Mouse (Mus musculus) CH12.LX (cell line): ENCODE results near the gene Il7r.

Source experiments
- BHLHE40 ChIP-seq: IDR thresholded peaks from 2 replicates; pipeline ENCODE4 v1.6.1; 2011; ENCODE audit warnings: mild to moderate bottlenecking, low read depth, low read length, improper control_type of control experiment
- E2F4 ChIP-seq: IDR thresholded peaks from 2 replicates; pipeline ENCODE4 v1.6.1; 2011; ENCODE audit warnings: low read depth, low read length, improper control_type of control experiment; ENCODE audit not compliant: insufficient replicate concordance
- EP300 ChIP-seq: IDR thresholded peaks from 2 replicates; pipeline ENCODE4 v1.6.1; 2011; ENCODE audit warnings: low read length, improper control_type of control experiment
- ETS1 ChIP-seq: conservative IDR thresholded peaks from 2 replicates; pipeline ENCODE4 v1.6.1; 2012; ENCODE audit warnings: low read depth, mild to moderate bottlenecking, inconsistent platforms, low read length, improper control_type of control experiment, moderate library complexity
- MAX ChIP-seq: IDR thresholded peaks from 2 replicates; pipeline ENCODE4 v1.6.1; 2011; ENCODE audit warnings: low read length, improper control_type of control experiment
- MYC ChIP-seq: IDR thresholded peaks from 2 replicates; pipeline ENCODE4 v1.6.1; 2011; ENCODE audit warnings: low read depth, mild to moderate bottlenecking, improper control_type of control experiment, low read length
- NRF1 ChIP-seq: IDR thresholded peaks from 2 replicates; pipeline ENCODE4 v1.6.1; 2014; ENCODE audit warnings: low read depth, mild to moderate bottlenecking, inconsistent platforms, low read length, improper control_type of control experiment, moderate library complexity
- RAD21 ChIP-seq: IDR thresholded peaks from 2 replicates; pipeline ENCODE4 v1.6.1; 2011; ENCODE audit warnings: low read depth, mild to moderate bottlenecking, low read length, improper control_type of control experiment, moderate library complexity
- SIN3A ChIP-seq: IDR thresholded peaks from 2 replicates; pipeline ENCODE4 v1.6.1; 2012; ENCODE audit warnings: low read length, improper control_type of control experiment, inconsistent platforms
- ZNF384 ChIP-seq: IDR thresholded peaks from 2 replicates; pipeline ENCODE4 v1.6.1; 2012; ENCODE audit warnings: low read depth, low read length, improper control_type of control experiment, inconsistent platforms

DNA sequence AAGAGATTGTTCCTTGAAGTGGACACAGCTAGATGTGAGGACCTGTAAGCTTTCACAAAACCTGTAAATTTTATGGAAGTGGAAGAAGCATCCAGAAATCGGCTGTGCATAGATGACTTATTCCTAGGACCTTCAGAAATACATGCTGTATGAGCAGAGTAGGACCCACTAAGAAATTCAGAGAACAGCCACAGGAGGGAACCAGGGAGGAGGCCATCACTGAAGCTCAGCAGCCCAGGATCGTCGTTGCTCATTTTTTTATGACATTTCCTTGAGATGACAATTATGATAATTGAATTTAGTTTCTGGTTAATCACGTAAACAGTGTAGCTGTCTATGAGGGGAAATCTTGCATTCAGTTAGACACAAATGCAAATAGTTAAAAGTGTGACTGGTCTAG, 47.3 kb upstream of the Il7r start:
- TF ChIP-seq SIN3A (no peak), BHLHE40 (no peak), EP300 (no peak), RAD21 (no peak; the same call in 1 of the 2 replicates), ZNF384 (no peak), E2F4 (no peak), MAX (no peak), MYC (no peak), NRF1 (no peak), ETS1 (no peak)
